Mouse (Mus musculus): ENCODE measurements around the gene Slc7a4. TPM values are rescaled to one million over a fixed set of nuclear protein-coding genes. Genes with fewer than 3 reads are reported as not detected.
"Not testable (repeated sequence)": the region's sequence is repeated elsewhere in the genome, so short reads cannot be mapped to it uniquely, and the experiment has no call there.

Gene Slc7a4
- polyA plus RNA-seq, 1 experiment from 2014 or later: 6.8 TPM

- ATAC-seq (ENCODE audit: low FRiP score): no peak
- Histone ChIP-seq H3K9ac (no peak overlapping the region), H3K9me3 (replicated peaks) (no peaks in the 10 kb centered on the region), H3K4me2 (replicated peaks) (peak overlapping the region; percentile 28), H3K4me3 (no peak overlapping the region), H3K27ac (no peak overlapping the region), H3K4me1 (peaks cover 45% of the 10 kb centered on the region), H3K27me3 (peaks cover 19% of the 10 kb centered on the region), H3K36me3 (no peaks in the 10 kb centered on the region)
- whole genome bisulfite sequencing: 60% methylated on average over 9 of the region's 9 CpGs
These were observed 23.5 kb downstream of the Slc7a4 start for GRCm38 (mm10) chr16:17559396-17560027.

- peak overlapping the region; percentile 28 for H3K4me2 ChIP-seq (replicated peaks)
- H3K4me1 ChIP-seq: peaks cover 52% of the 10 kb centered on the region
- no peaks in the 10 kb centered on the region for H3K36me3 ChIP-seq
- H3K4me3 ChIP-seq: no peak overlapping the region
- 2% methylated on average over 5 of the region's 5 CpGs for WGBS
- H3K27me3 ChIP-seq: peaks cover 19% of the 10 kb centered on the region
- H3K9ac ChIP-seq: peak overlapping the region; percentile 32; the same call in 1 of the 2 replicates
- H3K9me3 ChIP-seq (replicated peaks): no peaks in the 10 kb centered on the region
- ATAC-seq (ENCODE audit: low FRiP score): peak; percentile 23; the same call in 1 of the 2 replicates
- H3K27ac ChIP-seq: no peak overlapping the region
These were observed 24.2 kb downstream of the Slc7a4 start for GRCm38 (mm10) chr16:17558811-17559210.

DNA sequence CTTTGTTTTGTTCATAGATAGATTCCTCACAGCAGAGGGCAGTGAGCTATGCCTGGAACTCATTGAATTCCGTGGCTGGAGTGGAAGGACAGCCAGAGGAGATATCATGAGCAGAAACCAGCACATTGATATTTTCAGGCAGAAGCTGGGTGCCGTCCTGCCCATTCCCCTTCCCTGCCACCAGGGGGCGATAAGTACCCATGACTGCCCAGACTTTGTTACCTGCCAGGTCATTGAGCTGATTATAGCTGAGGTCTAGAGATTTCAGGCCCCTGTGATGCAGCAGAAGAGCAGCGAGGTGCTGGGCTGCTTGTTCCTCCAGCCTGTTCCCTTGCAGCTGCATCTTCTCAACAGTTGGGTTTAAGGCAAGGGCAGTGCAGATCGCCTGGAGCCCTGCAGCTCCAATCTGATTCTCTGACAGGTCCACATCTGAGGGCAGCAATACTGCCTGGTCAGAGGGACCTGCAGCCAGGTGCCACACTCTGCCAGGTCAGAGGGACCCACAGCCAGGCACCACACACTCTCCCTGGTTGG is 25.0 kb downstream of the Slc7a4 start:
- Histone ChIP-seq H3K27me3 (peaks cover 19% of the 10 kb centered on the region), H3K4me3 (no peak overlapping the region), H3K36me3 (no peaks in the 10 kb centered on the region), H3K9me3 (replicated peaks) (no peaks in the 10 kb centered on the region), H3K9ac (no peak overlapping the region), H3K27ac (no peak overlapping the region), H3K4me1 (peaks cover 55% of the 10 kb centered on the region), H3K4me2 (replicated peaks) (peak overlapping the region; percentile 28)
- WGBS: 1% methylated on average over 5 of the region's 5 CpGs
- ATAC-seq (ENCODE audit: low FRiP score): peak; percentile 24

DNA sequence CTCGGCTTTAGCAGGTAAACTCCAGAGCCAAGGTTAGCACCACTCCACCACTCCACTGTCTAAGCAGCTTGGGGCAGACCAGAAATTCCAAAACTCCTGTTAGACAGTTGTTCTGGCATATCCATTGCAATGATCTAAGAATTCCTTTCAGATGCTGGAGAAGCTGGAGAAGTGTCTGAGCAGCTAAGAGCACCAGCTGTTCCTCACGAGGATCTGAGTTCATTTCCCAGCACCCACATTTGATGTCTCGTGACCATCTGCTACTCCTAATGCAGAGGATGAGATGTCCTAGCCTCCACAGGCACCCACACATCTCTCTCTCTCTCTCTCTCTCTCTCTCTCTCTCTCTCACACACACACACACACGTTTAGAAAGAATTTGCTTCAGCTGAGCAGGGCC is 26.1 kb downstream of the Slc7a4 start:
- ATAC-seq (ENCODE audit: low FRiP score): no peak
- Histone ChIP-seq H3K27ac (no peak overlapping the region), H3K4me1 (peaks cover 54% of the 10 kb centered on the region), H3K4me2 (replicated peaks) (no peak overlapping the region), H3K36me3 (no peaks in the 10 kb centered on the region), H3K9me3 (replicated peaks) (no peaks in the 10 kb centered on the region), H3K9ac (no peak overlapping the region), H3K27me3 (peaks cover 18% of the 10 kb centered on the region), H3K4me3 (no peak overlapping the region)
- 60% methylated on average over 4 of the region's 4 CpGs for WGBS

GRCm38 (mm10) chr16:17556180-17556579 is 26.8 kb downstream of the Slc7a4 start:
- 94% methylated on average over 4 of the region's 4 CpGs for WGBS
- Histone ChIP-seq H3K27me3 (peaks cover 11% of the 10 kb centered on the region; the same call in 1 of the 2 replicates), H3K9ac (no peak overlapping the region), H3K4me2 (replicated peaks) (no peak overlapping the region), H3K4me1 (peaks cover 47% of the 10 kb centered on the region), H3K9me3 (replicated peaks) (no peaks in the 10 kb centered on the region), H3K4me3 (no peak overlapping the region), H3K36me3 (no peaks in the 10 kb centered on the region), H3K27ac (no peak overlapping the region)
- no peak for ATAC-seq (ENCODE audit: low FRiP score)

GRCm38 (mm10) chr16:17554702-17555101 is 28.3 kb downstream of the Slc7a4 start:
- peak overlapping the region; percentile 49 for H3K4me2 ChIP-seq (replicated peaks)
- ATAC-seq (ENCODE audit: low FRiP score): peak; percentile 53
- 13% methylated on average over 4 of the region's 4 CpGs for WGBS

DNA sequence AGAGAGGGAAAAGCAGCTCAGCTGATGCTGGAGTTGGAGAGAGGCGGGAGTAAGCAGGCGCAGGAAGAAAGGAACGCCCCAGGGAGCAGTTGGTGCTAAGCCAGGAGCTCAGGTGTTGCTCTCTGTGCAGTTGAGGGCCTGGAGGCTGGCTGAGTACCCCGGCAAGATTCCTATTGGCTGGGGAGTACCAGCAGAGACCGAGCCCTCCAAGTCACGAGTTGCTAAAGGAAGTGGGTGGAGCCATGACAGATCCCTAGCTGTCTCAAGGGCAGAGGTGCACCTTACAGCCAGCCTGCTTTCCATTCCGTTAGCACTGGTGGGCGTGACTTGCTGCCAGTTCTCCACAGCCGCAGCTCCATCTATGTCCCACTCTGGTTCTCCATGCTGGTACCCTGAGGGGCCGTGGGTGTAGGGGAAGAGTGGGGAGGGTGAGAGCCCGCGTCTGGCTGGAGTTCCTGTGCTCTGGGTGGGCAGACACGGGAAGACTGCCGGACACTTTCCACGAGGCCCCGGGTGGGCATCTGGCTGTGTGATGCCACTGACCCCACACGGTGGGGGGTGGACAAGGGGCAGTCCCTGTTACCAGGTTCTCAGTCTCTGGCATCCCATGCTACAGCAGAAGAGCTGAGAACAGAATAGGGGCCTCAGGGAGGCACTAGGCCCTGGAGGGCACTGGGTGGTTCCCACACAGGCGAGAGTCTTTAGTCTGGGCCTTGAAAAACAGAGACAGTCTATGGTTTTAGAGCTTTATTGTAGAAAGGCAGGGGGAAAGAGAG is 28.9 kb downstream of the Slc7a4 start:
- H3K4me2 ChIP-seq (replicated peaks): peak overlapping the region; percentile 49
- H3K36me3 ChIP-seq: no peaks in the 10 kb centered on the region
- peak; percentile 72 for ATAC-seq (ENCODE audit: low FRiP score)
- H3K9me3 ChIP-seq (replicated peaks): no peaks in the 10 kb centered on the region
- H3K27ac ChIP-seq: peak overlapping the region; percentile 79
- H3K27me3 ChIP-seq: no peaks in the 10 kb centered on the region
- peak overlapping the region; percentile 23; the same call in 1 of the 2 replicates for H3K9ac ChIP-seq
- peaks cover 32% of the 10 kb centered on the region for H3K4me1 ChIP-seq
- WGBS: 5% methylated on average over 18 of the region's 18 CpGs
- peak overlapping the region; percentile 17 for H3K4me3 ChIP-seq

More at GRCm38 (mm10) chr16:17554702-17555101, 28.3 kb downstream of the Slc7a4 start:
- H3K9ac ChIP-seq: 0 out of 2 replicates have a peak overlapping the region, but pooled peaks have one; percentile 23
- H3K4me3 ChIP-seq; H3K36me3 ChIP-seq; H3K9me3 ChIP-seq (replicated peaks); H3K27me3 ChIP-seq: not testable (repeated sequence)
- H3K27ac ChIP-seq: peak overlapping the region; percentile 79
- H3K4me1 ChIP-seq: peaks cover 35% of the 10 kb centered on the region

GRCm38 (mm10) chr16:17552837-17553236 is 30.2 kb downstream of the Slc7a4 start:
- H3K27me3 ChIP-seq: no peaks in the 10 kb centered on the region
- WGBS: 84% methylated on average over 7 of the region's 7 CpGs
- H3K36me3 ChIP-seq: no peaks in the 10 kb centered on the region
- ATAC-seq (ENCODE audit: low FRiP score): no peak
- H3K9me3 ChIP-seq (replicated peaks): no peaks in the 10 kb centered on the region
- no peak overlapping the region for H3K27ac ChIP-seq
- no peak overlapping the region for H3K4me3 ChIP-seq
- no peak overlapping the region for H3K4me2 ChIP-seq (replicated peaks)
- H3K4me1 ChIP-seq: peaks cover 21% of the 10 kb centered on the region
- H3K9ac ChIP-seq: no peak overlapping the region; the same call in 1 of the 2 replicates

DNA sequence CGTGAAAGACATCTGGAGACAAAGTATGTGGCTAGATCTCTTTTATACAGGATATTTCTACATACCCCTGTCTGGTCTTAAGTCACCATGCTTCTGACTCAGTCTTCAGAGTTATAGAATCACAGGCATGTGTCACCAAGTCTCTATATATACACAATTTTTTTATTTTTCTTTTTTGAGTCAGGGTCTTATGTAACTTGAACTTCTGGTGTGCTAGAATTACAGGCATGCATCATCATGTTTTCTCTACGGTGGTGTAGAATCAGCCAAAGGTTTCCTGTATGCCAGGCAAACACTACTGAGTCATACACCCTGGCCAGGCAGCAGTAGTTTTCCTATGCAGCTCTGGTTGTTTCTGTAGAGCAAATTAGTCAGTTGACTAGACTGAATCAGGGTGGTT is 40.4 kb downstream of the Slc7a4 start:
- no peak overlapping the region for H3K4me2 ChIP-seq (replicated peaks)
- ATAC-seq (ENCODE audit: low FRiP score): no peak
- H3K27ac ChIP-seq: no peak overlapping the region
- H3K36me3 ChIP-seq: no peaks in the 10 kb centered on the region
- H3K9ac ChIP-seq: no peak overlapping the region
- H3K27me3 ChIP-seq: peaks cover 12% of the 10 kb centered on the region; the same call in 1 of the 2 replicates
- H3K9me3 ChIP-seq (replicated peaks): no peaks in the 10 kb centered on the region
- 78% methylated on average over 2 of the region's 2 CpGs for WGBS
- no peak overlapping the region for H3K4me3 ChIP-seq
- no peaks in the 10 kb centered on the region for H3K4me1 ChIP-seq

DNA sequence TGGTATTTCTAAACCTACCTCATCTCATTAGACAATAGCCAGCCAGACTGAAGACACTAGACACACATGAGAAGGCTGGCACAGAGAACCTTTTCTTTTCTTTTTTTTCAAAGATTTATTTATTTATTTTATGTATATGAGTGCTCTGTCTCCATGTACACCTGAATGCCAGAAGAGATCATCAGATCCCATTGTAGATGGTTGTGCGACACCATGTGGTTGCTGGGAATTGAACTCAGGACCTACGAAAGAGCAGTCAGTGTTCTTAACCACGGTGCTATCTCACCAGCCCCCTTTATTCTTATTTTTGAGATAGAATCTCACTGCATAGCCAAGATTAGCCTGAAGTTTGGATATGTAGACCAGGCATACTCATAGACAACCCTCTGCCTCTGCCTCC is 46.4 kb downstream of the Slc7a4 start:
- Histone ChIP-seq H3K9ac (no peak overlapping the region), H3K27me3 (peaks cover 12% of the 10 kb centered on the region; the same call in 1 of the 2 replicates), H3K9me3 (replicated peaks) (no peaks in the 10 kb centered on the region), H3K36me3 (no peaks in the 10 kb centered on the region), H3K27ac (no peak overlapping the region), H3K4me1 (peaks cover 5% of the 10 kb centered on the region), H3K4me2 (replicated peaks) (no peak overlapping the region), H3K4me3 (no peak overlapping the region)
- ATAC-seq (ENCODE audit: low FRiP score): no peak
- 92% methylated on average over 3 of the region's 3 CpGs for WGBS

DNA sequence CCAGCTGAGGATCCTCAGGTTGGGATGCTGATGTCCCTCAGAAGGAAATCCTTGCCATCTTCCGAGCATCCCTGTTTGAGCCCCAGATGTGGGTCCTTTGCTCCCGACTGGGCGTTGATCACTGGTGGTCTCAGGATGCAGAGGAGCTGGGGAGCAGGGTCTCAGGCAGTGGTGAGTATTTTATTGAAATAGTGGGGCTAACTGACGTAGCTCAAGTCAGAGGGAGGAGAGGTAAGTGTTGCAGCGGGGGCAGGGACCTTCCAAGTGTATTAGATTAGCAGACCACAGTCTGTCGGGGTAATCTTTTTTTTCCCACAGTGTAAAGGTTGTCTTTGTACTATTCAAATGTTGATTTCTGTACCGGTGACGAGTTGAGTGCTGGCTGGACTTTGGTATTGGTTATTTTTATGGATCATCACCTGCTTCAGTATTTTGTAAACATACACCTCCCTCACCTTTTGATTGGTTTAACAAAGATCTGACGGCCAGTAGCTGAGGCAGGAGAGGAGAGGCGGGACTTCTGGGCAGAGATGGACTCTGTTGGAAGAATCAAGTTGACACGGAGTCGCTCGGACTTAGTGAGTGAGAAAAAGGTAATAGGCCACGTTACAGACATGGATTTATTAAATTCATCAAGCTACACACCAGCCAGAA is 50.2 kb downstream of the Slc7a4 start:
- no peaks in the 10 kb centered on the region for H3K9me3 ChIP-seq (replicated peaks)
- peaks cover 12% of the 10 kb centered on the region for H3K36me3 ChIP-seq
- 71% methylated on average over 14 of the region's 14 CpGs for WGBS
- ATAC-seq (ENCODE audit: low FRiP score): no peak
- H3K27me3 ChIP-seq: no peaks in the 10 kb centered on the region
- peaks cover 17% of the 10 kb centered on the region for H3K4me1 ChIP-seq
- no peak overlapping the region for H3K4me3 ChIP-seq
- H3K9ac ChIP-seq: no peak overlapping the region
- H3K4me2 ChIP-seq (replicated peaks): no peak overlapping the region
- no peak overlapping the region for H3K27ac ChIP-seq

- WGBS: 43% methylated on average over 4 of the region's 4 CpGs
- no peaks in the 10 kb centered on the region for H3K9me3 ChIP-seq (replicated peaks)
- H3K27me3 ChIP-seq: no peaks in the 10 kb centered on the region
- H3K36me3 ChIP-seq: peaks cover 18% of the 10 kb centered on the region
- no peak overlapping the region for H3K27ac ChIP-seq
- H3K4me1 ChIP-seq: peaks cover 17% of the 10 kb centered on the region
- no peak for ATAC-seq (ENCODE audit: low FRiP score)
- no peak overlapping the region for H3K9ac ChIP-seq
- 0 out of 2 replicates have a peak overlapping the region, but pooled peaks have one; percentile 90 for H3K4me2 ChIP-seq (replicated peaks)
- H3K4me3 ChIP-seq: no peak overlapping the region
These were observed 50.7 kb downstream of the Slc7a4 start for GRCm38 (mm10) chr16:17532271-17532670.
